Mouse (Mus musculus) layer of hippocampus, postnatal 10 days (tissue): ENCODE measurements at regions not wholly inside any gene's neighbourhood (a gene's known extent, or its start where the extent isn't known, plus 50 kb on each side); places are given as distances from the start of the nearest gene placed in this dataset.
A peak's percentile ranks its signal among the peaks of the same experiment; 100 is the strongest.

Experiments
- DNase-seq, 2 experiments: peaks; one replicate each; pipeline ENCODE4 v3.0.0; 2021; ENCODE audit warnings: low spot score in 2 of 2

DNA sequence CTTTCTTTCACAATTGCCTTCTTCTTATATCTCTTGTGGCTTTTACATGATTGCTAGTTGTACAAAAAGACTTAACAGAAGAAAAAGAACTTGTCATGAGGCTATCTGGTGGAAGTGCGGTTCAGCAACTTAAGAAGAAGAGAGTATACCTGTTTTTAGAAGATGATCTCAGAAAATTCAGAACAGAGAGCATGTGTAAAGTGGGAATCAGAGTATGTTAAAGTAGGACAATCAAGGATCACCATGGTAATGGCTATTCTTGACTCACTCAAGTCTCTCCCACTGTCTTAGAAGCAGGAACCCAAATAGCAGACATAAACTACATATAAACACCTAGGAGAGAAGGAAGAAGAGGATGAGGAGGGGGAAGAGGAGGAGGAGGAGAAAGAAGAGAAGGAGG is 857.9 kb upstream of the Nr2f1 start:
- DNase-seq, result no peak

DNA sequence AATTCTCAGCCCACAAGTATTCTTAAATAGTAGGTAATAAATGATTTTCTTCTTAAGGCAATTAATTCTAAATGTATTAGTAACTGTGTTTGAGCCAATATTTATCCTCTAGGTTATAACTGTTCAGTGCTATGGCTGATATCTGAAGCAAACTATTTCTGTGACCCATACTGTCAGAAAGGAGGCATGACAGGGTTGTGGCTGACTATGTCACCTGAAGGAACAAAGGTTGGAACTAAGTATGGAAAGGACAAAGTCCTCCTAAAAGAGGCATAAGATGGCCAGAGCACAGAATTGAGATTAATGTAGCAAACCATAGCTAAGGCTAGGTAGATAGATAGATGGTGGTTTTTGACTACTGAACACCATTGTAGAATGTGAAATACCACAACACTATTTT is 854.9 kb upstream of the Nr2f1 start:
- DNase-seq, result no peak

DNA sequence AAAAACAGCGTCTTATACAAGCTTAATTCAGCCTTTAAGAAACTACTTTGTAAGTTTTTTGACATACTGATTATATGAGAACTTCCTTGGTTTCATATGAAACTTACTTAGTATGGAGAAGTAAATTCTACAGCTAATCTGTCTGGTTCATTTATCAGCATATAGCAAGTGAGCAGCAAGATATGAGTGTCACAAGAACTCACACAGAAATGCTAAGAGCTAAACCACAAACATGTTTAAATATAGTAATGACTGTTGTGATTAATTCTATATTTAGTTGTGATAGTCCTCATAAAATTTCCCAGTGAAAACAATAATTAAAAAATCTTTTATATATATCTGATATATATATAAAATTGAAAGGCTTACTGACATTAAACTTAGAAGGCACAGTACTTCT is 853.9 kb upstream of the Nr2f1 start:
- DNase-seq, result no peak

DNA sequence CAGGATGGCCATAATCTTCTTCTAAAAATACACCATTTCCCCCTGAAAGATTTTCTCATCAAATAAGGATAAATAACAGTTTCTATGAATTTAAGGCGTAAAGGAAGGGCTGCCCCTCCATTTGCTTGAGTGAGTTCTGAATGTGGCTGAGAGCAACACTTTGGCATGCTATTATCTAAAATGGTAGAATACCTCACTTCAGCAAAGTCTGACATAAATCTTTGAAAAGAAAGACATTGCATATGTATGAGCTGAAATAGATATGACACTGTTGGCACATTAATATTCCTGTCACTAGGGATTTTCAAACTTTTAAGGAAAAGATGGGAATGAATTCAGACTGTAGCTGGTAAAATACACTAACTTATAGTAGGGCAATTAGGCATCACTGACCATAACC is 847.7 kb upstream of the Nr2f1 start:
- DNase-seq, result no peak

DNA sequence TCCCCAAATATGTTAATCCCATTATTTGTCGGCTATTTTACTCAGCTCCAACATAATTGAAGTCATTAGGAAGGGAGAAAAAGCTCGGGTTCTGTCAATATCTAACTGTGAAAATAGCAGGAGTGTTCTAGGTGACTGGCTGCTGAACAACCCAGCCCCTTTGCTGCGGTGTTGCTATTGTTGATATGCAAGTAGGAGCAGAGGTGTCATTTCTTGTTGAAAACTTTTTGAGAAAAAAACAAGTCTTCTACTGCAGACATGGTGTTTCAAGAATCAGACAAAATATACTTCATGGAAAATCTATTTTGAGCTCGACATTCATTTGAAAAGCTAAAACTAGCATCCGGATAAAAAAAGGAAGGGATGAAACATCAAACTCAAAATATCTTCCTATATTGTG is 845.1 kb upstream of the Nr2f1 start:
- DNase-seq, result no peak

- DNase-seq, result no peak
Measured at GRCm38 (mm10) chr13:79037883-79038282, 838.3 kb upstream of the Nr2f1 start.

DNA sequence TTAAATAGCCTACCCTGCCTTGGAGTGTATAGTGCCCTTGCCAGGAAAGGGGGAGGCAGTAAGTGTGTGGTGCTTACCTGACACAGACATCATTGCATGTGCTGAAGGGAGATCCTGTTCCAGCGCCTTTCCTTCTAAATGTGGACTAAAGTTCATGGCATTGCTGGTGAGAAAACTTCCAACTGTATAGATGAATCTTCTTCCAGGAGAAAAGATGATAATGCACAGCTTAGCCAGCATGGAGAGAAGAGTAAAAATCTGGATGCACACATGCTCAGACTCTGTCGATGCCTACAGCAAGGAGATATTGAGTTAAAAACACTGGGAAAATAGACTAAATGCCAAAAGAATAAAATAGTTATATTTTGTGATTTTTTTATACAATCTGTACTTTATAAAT is 835.7 kb upstream of the Nr2f1 start:
- DNase-seq, result no peak

DNA sequence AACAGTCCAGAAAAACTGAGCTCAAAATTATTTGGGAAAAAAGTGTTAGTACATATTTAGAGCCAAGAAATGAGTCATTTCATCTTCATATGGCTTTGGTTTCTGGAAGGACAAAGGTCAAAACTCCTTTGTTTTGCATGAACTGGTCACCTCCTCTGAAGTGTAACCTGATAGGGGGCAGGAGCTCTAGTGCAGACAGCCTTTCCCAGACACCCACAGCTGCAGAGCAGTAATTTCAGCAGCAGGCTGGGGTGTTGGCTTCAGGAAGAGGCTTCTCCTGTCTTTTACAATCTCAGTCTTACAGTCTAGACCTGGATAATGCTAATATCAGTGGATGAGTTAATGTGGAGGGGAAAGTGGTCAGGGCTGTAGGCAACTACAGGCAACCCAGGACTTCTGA is 830.4 kb upstream of the Nr2f1 start:
- DNase-seq, result no peak

DNA sequence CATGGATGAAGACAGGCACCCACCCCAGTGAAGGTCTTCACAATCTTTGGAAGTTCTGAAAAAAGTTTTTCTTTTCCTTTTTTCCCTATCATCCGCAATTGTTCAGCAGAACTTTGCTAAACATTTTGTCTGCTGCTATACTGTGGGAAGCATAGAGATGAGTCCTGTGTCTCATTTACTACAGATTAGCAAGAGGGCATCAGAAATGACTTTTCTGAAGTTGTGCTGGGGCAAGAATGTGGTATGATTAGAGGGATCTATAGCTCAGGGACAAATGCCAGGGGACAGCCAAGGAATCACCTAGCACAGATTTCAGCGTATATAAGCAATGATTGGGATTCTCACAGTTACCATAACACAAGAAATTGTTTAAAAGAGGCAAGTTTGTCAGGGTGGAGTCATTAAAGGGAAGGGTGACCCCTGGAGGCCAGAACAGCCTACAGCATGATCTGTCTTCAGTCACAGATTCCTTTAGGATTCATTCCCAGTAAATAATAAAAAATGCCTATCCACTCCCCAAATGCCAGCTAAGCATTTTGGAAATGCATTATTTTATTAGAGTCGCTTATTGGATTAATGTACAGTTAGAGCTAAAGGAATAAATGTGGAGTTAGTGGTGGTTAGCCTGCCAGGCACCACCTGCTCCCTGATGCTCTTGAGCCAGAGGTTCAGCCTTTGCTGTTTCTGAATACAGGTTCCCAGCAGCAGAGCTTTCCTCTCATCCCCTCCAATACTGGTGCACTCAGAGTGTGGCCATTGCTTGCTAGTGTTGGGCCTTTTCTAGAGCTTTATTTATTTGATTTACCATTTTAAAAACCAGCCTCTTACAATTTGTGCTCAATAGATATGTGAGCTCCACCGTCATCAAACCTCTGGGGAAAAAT is 828.6 kb upstream of the Nr2f1 start:
- peak; percentile 48 to 61 for DNase-seq

GRCm38 (mm10) chr13:79025645-79026044 is 826.1 kb upstream of the Nr2f1 start:
- no peak for DNase-seq

GRCm38 (mm10) chr13:79018051-79018450 is 818.5 kb upstream of the Nr2f1 start:
- no peak for DNase-seq

DNA sequence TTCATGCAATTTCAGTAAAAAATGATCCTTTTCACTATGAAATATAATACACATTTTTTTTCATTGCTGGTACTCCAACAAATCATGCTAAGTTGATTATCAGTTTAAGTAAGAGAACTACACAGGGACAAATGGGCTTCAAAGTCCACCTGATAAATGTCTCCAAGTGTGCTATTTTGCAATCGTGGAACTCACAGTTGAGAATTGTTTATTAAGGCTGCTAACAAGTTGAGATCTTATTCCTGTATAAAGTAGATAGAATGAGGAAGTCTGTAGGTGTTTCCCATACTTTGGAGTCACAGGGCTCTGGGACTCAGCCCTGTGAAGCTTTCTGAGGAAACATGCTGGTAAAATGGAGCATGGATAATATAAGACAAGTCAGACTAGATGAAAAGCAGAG is 803.8 kb upstream of the Nr2f1 start:
- DNase-seq, result no peak

DNA sequence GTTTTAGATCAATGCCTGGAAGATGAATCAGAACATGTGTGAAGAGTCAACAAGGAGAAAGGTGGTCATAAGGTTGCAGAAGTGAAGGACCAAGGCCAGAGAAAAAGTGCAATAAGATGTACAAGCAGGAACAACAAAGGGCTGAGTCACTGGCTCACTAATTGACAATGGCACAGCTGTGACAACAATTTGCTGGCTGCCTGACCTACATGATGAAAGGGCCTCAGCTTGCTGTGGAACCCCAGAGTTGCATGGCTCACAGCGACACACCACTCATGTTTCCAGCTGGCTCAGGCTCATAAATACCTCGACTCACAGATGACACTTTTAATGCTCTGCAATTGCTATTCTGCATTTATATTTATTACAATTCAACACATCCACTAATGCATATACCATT is 799.3 kb upstream of the Nr2f1 start:
- peak; percentile 12 to 13 for DNase-seq

DNA sequence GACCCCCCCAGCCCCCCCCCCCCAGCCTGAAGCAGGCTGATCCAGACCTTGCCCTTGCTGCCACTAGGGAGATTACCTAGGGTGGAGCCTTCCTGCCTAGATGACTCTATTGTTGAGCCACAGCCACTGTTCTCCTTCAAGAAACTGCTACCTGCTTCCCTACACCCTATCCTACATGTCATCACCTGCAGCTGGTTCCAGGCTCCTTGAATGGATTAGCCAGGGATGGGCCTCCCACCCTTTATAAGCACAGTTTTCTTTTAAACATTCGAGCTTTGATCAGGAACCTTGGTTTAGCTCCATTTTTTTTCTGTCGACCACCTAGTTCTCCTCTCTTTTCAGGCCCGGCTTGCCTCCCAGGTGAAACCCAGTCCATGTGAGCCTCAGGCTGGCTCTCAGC is 792.8 kb upstream of the Nr2f1 start:
- DNase-seq, result no peak

GRCm38 (mm10) chr13:78985921-78986320 is 786.4 kb upstream of the Nr2f1 start:
- no peak for DNase-seq

- DNase-seq, result no peak
Measured at GRCm38 (mm10) chr13:78977224-78977780, 777.7 kb upstream of the Nr2f1 start.

- DNase-seq, result no peak
Measured at GRCm38 (mm10) chr13:78938351-78938741, 738.8 kb upstream of the Nr2f1 start.

GRCm38 (mm10) chr13:78937389-78938350 is 738.1 kb upstream of the Nr2f1 start:
- no peak for DNase-seq

DNA sequence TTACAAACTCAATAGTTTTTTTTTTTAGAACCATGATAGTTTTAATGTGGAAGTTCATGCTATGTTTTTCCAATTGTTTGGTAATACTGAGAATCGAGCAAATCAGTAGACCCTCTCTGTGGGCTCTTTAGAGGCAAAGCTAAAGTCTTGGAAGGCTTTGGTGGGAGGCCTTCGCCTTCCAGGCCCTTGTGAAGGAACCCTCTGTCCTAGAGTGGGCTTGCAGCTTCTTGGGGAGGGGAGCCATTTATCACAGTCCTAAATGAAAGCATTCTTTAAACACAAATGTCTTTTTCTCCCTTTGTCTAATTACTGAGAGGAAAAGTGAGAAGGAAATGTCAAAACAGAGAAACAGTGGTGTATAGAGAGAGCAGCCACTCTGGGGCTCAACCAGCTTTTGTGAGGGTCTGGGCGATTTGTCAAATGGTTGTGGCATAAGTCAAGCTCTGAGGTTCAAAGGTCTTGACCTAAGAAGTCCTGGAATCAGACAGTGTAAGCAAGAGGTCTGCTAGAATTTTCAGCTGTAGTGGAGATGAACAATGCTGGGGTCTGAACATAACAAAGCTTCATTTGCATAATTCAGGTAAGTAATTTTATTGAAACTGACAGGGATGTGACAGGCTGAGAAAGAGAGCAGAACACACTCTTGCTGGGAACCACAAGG is 736.6 kb upstream of the Nr2f1 start:
- peak in 1 of 2 experiments; percentile 13 for DNase-seq

- DNase-seq, result no peak
Measured at GRCm38 (mm10) chr13:78928347-78928746, 728.8 kb upstream of the Nr2f1 start.

- no peak for DNase-seq
Measured at GRCm38 (mm10) chr13:78920802-78921201, 721.2 kb upstream of the Nr2f1 start.
